Mouse (Mus musculus): Measurements from ENCODE around the gene Gtpbp1.
A peak's percentile ranks its signal among the peaks of the same experiment; 100 is the strongest.

Gene Gtpbp1

DNA sequence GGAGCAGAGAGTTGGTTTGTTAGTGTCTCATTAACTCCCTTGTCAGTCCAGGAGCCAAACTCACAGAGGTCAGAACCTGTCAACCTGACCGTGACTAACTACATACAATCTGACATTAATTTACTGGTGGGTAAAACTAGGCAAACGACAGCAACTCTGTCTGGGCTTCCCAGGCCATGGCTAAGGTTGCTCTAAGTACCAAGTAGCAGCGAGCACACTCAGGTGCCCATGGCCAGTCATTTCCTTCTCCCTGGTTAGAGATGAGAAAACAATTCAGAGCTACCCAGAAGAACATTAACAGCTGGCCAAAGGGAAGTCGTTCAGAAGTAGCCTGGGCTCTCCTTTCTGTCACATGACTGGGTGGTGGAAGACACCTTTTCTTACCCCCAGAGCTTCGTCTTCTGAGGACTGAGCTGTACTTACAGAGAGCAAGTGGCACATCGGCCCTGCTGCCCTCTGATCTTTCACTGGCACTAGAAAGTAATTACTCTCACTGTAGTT, 5.5 kb upstream of the Gtpbp1 start:
- DNase-seq (ENCODE audit: low read depth, low spot score), result no peak

DNA sequence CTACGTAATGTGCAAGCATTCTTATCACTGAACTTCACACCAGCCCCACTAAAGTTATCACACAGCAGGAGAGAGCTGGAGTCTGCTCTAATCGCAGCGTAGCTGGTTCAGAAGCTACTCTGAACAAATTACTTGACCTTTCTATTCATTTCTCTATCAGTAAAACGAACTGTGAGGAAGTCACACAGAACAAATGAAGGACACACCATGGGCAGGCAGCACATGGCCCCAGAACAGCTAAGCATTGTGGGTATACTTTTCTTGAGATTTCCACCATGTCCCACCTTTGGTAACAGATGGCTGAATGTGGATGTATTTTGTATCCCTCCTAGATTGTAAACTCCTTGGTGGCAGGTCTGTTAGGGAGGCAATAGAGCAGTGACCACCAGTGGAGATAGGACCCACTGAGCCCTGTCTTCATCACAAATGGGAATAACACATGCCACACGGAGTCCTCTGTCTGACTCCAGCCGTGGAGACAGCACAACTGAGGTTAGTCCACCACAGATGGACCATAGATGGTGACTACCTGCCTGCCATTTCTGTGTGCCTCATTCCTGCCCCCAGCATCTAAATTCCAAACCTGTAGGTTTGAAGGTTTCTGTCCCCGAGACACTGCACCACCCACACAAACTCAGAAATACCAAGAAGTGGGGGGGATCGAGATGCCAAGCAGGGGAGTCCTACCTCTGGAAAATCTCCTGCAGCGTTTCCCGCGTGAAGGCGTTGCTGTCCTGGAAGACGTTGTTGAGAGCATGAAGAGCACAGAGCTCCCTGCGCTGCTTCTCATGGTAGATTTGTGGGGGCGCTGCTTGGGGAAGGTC, 4.4 kb upstream of the Gtpbp1 start:
- DNase-seq (ENCODE audit: low read depth, low spot score), result peak; percentile 27

DNA sequence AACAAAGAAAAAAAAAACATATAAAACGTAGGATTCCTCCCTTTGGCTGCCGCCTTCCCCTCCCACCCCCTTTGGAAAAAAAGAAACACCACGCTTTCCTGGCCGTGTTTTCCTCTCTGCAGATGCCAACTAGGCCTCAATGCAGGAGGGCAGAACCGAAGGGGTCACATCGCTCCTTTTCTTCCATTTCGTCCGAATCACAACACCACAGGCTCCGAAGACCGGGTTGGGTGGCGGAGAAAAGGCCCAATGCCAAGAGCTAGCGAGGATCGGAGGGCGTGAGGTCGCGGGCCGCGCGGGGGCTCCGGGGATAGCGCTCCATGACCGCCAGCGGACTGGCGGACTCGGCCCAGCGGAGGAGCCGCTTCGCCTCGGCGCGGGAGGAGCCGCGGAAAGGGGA, 3.5 kb upstream of the Gtpbp1 start:
- DNase-seq (ENCODE audit: low read depth, low spot score), result peak; percentile 50

DNA sequence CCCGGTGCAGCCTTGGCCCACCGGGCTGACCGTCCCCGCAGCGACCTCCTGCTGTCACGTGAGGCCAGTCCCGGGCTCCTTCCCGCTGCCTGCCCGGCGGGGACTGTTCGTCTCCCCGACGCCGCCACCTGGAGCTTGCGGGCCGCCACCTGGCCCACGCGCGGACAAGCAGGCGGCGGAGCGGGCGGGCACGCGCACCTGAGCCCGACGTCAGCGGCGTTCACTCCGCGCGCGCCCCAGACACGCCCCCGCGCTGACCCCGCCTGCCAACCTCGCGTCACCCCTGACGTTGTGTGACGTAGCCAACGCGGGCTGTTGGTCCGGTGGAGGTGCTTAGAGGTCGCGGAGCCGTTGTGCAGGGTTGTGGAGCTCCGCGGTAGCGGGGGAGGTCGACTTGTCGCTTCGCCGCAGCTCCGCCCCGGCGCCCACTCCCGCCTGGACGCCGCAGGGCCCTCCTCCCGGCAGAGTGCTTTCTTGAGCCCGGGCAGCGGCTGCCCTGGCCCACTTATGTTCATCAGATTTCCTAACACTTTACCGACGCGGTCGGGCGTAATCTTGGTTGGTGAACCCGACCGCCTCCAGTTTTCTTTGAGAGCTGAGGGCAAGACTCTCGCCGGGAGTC, 2.9 kb upstream of the Gtpbp1 start, which contains the start of gene Josd1:
Gene Josd1 (minus strand): TSS at position 274 of the 622 bp plus-strand sequence.
- peak; percentile 95 for DNase-seq (ENCODE audit: low read depth, low spot score)

DNA sequence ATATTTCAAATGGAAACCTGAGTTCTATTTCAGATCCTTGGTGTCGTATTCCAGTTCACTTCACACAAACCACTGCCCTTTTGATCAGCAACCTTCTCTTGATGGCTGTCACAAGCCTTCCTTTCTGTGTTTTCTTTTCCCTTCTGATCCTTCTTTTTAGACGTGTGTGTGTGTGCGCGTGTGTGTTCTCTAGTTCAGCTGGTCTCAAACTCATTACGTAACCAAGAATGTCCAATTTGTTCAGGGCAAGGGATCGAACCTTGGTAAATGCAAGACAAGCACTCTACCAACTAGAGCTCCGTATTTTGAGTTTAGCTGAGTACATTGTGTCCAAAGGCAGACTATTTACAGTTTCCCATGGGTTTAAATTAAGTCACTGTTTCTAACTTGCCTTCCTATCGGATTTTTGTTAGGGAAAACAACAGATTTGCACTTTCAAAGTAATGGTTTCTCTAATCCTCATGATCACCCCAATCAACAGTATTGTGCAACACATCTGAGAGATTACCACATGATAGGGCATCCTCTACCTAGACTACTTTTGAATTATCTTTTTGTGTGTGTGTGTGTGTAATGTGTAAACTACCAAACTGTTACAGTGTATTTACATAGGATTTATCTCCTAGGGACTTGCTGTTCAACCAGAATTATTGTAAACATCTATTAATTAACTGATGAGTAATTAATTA, 2.2 kb upstream of the Gtpbp1 start:
- no peak for DNase-seq (ENCODE audit: low read depth, low spot score)

DNA sequence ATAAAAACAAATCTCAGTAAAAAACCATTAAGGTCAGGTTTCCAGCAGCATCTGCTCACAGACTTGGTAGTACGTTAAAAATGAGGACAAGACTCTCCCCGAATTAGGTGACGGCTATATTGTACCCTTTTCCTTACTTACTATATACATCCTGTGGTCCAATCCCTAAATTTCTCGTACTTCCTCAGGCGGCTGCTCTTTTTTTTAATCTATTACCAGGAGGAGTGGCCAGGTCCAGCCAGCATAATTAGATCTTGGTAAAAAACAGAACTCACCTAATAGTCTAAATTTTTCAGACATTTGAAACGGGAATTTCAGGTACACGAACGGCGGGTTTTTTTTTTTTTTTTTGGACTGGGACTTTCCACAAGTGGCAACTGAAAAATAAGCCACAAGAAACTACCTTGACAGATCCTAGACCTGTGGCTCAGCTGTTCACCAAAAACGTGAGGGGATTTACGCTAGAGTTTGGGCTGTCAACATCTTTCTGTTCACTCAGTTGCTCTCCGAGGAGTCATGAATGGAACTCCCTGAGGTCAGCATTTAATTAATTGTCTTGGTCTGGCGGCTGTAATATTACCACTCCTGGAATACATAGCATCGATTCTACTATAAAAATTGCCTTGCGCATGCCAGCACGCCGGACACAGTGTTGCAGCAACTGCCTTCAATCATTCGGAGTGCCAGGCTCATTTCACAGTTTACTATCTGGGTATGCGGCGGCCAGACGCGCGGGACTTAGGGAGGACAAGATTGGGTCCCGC, 801 bp upstream of the Gtpbp1 start:
- no peak for DNase-seq (ENCODE audit: low read depth, low spot score)

DNA sequence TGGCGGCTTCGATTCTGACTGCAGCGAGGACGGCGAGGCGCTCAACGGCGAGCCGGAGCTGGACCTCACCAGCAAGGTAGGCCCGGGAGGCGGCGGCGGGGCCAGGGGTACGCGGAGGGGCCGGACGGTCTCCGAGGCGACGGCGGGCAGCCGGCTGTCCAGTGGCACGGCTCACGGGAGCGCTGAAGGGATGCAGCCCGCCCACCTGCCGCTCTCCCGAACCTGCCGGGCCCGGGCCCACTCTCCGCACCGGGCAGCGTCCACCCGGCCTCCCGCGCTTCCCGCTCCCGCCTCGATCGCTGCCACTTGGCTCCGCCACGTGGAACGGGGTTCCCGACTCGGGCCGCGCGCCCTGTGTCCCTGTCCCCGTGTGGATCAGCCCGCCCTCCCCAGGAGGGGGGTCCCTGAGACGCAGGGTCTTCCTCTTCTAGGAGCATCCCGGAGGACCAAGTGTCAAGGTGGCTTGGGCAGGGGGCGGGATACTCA, 421 bp downstream of the Gtpbp1 start:
- DNase-seq (ENCODE audit: low read depth, low spot score), result peak; percentile 29

DNA sequence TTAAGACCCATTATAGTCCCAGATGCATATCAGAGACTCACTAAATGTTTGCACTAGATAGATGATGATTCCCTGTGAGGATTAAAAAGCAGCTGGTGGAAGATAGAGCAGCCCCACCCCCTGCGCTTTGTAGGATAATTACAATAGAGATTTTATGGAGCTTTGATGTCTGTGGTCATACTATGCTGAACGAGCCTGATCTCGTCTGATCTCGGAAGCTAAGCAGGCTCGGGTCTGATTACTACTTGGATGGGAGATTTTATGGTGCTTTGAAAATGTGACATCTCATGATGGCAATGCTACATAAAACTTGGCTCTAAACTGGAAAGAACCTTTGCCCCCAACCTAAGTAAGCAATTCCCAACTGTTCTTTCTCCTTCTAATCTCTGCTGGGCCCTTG, 1.7 kb downstream of the Gtpbp1 start:
- DNase-seq (ENCODE audit: low read depth, low spot score), result no peak

DNA sequence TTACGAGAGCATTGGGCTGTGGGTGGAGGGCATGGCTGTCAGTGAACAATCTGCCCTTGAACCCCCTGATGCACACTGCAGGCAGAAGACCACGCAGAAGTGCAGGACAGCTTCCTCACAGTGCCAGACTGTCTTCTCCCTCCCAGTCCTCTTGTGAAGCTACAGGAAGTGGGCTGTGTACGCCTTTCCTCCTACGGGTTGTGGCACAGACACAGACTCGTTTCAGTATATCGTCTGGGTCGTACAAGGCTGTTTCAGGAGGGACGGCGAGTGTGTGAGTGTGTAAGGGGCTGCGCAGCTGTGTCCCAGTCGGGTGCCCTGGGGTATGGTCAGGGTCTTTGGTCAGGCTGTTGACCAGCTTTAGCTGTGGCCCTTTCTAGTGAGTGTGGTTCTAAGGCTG, 3.1 kb downstream of the Gtpbp1 start:
- no peak for DNase-seq (ENCODE audit: low read depth, low spot score)

DNA sequence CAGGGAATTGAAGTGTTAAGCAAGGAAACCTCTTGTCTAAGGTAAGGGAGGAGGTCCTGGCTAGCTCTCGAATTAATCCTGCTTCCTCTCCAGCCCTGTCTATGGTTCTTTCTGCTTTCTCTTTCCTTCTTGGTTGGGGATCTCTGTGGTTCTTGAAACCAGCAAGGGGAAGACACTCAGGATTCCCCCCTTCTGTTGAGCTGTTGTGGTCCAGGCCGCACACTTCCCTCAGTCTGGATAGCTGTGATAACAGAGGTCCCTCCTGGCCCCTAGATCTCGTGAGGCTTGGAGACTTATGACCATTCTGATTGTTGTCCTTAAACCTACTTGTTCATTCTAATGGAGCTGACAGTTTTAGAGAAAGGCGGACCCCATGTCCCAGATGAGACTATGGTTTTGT, 3.9 kb downstream of the Gtpbp1 start:
- no peak for DNase-seq (ENCODE audit: low read depth, low spot score)

DNA sequence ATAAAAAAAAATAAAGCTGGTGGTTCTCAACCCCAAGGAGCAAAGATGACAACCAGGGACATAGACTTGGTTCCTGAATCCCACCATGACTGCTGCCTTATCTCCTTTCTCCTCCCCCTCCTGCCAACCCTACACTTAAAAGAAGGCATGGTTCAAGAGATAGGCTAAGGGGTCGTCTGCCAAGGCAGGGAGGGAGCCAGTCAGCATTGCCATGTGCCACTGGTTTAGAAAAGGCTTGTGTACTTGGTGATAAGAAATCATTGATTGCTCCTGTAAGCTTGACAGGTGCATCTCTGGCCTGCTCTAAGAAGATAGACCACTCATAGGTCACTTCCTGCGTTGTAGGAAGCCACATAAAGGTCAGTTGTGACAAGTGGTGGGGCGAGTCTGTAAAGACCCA, 4.9 kb downstream of the Gtpbp1 start:
- DNase-seq (ENCODE audit: low read depth, low spot score), result no peak

DNA sequence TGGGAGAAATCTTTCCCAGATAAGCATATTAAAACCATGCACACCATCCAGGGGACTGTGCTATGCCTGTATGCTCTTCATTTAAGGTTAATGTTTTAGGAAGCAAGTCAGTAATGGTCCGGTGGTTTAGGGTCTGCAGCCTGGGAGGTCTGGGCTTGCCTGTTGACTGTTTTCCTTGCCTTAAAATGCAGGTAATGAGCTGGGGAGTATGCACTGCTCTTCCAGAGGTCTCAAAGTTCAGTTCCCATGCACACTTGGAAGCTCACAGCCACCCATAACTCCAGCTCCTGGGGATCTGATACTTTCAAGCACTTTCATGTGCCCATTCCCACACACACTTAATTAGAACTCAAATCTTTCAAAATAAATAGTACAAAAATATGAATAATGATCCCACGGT, 5.9 kb downstream of the Gtpbp1 start:
- no peak for DNase-seq (ENCODE audit: low read depth, low spot score)

DNA sequence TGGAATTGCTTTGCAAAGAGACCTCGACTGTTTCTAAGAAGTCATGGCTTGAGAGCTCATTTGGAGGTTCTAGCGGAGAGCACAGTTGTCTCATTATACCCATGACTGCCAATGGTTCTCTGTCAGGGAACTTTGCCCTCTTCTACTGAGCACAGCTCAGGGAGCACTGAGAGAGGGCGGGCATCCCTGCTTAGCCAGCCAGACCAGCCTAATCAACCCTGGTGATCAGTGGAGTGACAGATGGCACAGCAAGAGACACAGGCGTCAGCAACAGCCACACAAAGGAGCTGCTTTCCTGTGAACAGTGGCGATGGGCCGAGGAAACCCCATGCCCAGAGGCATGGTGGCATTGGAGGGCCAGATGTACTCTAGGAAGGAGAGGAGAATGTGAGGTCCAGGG, 6.4 kb downstream of the Gtpbp1 start:
- DNase-seq (ENCODE audit: low read depth, low spot score), result no peak

DNA sequence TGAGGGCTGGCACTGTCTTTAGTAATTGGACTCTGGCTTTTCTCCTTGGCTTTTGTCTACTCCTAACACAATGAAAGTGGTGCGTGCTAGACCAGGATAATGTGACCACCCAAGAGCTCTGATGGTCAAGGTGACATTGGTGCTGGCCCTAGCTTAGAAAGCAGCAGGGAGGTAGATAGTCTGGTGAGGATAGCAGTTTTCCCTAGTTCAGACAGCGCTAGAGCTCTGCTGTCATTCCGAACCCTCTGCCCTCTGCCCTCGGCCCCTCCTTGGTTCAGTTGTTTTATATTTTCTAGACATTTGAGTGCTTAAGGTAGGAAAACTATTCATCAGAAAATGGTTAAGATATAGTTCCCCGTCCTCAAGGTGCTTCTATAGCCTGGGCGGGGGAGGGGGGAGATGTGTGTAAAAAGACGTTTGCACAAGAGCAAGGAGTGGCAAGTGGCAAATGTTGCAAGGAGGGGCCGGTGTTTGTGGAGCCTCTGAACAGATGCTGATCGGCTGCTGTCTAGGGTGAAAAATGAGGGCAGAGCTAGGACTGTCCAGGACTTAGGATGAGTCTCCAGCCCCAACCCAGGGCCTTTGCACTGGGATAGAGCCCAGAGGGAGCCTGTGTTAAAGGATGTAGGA, 7.0 kb downstream of the Gtpbp1 start:
- no peak for DNase-seq (ENCODE audit: low read depth, low spot score)

DNA sequence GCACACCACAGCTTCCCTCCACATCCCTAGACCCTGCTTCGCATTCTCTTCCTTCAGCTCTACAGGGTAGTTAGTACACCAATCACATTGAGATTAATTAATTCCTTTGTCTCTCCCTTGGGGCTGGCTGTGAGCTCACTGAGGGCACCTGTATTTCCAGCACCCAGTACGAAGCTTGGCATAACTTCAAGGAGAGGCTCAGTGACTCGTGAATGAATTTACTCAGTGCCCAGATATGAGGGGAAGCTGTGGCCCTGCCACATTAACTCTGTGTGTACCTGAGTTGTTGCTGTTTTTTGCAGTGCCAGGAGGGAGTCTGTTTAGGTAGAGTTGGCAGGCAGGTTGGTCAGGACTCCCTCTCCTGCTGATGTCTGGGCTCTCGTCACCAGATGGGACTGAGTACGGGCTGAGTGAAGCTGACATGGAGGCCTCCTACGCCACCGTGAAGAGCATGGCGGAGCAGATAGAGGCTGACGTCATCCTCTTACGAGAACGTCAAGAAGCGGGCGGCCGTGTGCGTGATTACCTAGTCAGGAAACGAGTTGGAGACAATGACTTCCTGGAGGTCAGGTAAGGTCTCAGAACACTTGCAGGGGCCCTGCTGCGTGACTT, 16.1 kb downstream of the Gtpbp1 start:
- DNase-seq (ENCODE audit: low read depth, low spot score), result no peak

DNA sequence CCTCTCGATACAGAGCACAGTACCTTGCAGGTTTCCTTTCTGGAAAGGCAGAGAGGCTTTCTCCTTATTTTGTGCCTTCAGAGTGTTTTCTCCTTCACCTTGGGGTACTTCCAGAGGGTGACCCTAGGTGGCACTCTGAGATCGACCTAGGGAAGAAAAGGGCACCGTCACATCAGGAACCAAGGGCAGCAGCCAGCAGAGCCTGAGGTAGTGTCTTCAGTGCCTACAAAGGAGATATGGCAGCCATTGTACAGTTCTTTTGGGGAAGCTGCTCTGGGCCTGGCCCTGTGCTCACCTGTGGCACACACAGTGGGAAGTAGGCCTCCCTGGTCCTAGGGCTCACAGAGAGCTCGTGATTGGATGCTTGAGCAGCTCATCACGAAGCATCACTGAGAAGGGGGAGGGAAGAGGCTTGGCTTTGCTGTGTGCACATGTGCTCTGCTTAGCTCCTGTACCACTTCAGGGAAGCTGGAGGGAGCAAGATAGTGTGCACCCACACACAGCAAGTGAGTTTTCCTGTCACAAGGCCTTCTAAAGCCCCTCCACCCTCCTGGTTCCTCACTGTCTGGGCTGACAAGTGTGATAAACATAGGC, 17.7 kb downstream of the Gtpbp1 start:
- DNase-seq (ENCODE audit: low read depth, low spot score), result no peak

DNA sequence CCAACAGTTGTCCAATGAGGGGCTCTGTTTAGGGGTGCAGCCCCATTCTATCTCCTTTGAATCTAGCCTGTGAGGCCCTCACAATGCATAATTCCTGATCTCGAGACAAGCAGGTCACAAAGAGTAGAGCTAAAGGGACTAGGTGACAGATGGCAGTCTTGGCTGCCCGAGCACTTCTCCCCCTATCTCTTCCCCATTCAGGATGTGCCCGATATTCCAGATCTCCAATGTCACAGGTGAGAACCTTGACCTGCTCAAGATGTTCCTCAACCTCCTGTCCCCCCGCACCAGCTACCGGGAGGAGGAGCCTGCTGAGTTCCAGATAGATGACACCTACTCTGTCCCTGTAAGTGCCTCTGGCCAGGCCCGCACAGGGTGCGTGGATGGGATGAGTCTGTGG, 25.0 kb downstream of the Gtpbp1 start:
- DNase-seq (ENCODE audit: low read depth, low spot score), result no peak

DNA sequence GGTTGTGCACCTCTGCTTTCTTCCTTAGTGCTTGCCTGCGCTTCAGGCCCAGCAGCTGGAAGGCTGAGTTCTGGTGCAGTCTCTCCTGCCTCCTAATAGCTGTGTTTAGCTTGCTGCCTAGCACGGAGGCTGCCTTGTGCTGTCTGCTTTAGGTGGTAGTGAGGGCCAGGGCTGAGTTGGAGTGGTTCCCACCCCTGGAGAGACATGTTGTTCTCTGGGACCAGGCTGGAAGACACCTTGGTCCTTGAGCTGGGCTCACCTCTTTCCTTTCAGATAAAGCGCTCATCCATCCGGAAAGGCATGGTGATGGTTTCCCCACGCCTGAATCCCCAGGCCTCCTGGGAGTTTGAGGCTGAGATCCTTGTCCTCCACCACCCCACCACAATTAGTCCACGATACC, 26.1 kb downstream of the Gtpbp1 start:
- DNase-seq (ENCODE audit: low read depth, low spot score), result no peak

DNA sequence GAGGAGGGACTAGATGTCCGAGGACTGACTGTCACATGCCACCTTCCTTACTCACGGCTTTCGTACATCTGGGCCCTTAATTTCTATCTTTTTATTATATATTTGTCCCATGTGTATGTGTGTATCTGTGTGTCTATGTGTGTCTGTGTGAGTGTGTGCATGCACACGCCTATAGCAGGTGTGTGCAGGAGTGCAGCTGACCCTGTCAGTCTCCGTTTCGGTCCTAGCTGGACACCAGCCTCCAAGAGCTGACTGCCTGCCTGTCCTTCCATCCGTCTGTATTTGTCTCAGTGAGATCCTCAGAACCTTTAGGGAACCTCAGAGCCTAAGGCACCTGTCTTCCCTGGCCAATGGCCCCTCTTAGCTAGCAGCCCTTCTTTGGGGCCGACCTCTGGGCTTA, 29.6 kb downstream of the Gtpbp1 start:
- no peak for DNase-seq (ENCODE audit: low read depth, low spot score)

DNA sequence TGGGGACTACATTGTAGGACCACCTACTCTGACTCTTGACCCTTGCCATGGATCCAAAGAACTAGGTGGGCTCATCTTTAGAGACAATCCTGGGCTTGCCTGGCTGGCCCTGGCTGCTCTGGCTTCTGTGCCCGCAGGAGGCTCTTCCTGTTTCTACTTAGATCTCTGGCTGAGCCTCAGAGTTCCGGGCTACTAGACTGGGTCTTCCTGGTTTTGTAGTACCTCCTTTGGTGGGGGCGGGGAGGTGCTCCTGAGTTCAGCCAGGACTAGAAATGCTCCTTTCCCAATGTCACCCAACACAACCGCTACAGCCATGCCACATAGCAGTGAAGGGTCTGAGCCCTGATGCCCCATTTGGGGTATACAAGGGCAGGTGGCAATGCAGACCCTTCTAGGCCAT, 30.2 kb downstream of the Gtpbp1 start:
- DNase-seq (ENCODE audit: low read depth, low spot score), result no peak
